Mouse (Mus musculus) embryonic fibroblast, embryonic 13.5 days (primary cell): Measurements from ENCODE around the gene Rrm2.

Source experiments
- CTCF ChIP-seq: IDR thresholded peaks from 2 replicates; pipeline ENCODE4 v1.5.1; 2011; ENCODE audit warnings: mild to moderate bottlenecking, control low read depth, low read length, moderate library complexity, borderline replicate concordance; ENCODE audit not compliant: insufficient read depth
- POLR2A ChIP-seq: IDR thresholded peaks from 2 replicates; pipeline ENCODE4 v1.6.1; 2011; ENCODE audit warnings: low read depth, mild to moderate bottlenecking, control low read depth, low read length, moderate library complexity

- no peak for TF ChIP-seq CTCF
- TF ChIP-seq POLR2A: no peak
Observed at GRCm38 (mm10) chr12:24680096-24680491, 27.9 kb upstream of the Rrm2 start.
